Mouse (Mus musculus) neural tube, embryonic 14.5 days (tissue): Measurements from ENCODE around the gene Spata1. TPM values are rescaled to one million over a fixed set of nuclear protein-coding genes. Genes with fewer than 3 reads are reported as not detected.
A peak's percentile ranks its signal among the peaks of the same experiment; 100 is the strongest.
"Not testable (repeated sequence)": the region's sequence is repeated elsewhere in the genome, so short reads cannot be mapped to it uniquely, and the experiment has no call there.

Experiments
- ATAC-seq: fragments of 200-750 bp; cut with Nextera tagmentation; 2 replicates; pipeline ENCODE4 v1.8.0; 2017; ENCODE audit warnings: low read depth, mild to moderate bottlenecking, moderate TSS enrichment, moderate library complexity
- H3K27ac ChIP-seq: fragments of 300-500 bp; sonication (generic); 2 replicates; pipeline ENCODE4 v1.5.1; 2014; ENCODE audit warnings: low read depth, mild to moderate bottlenecking, control low read depth, low read length, moderate library complexity, mixed read lengths
- H3K27me3 ChIP-seq: fragments of 300-500 bp; sonication (generic); 2 replicates; pipeline ENCODE4 v1.6.1; 2014; ENCODE audit warnings: low read length; ENCODE audit not compliant: control insufficient read depth, insufficient read depth
- H3K36me3 ChIP-seq: fragments of 300-500 bp; sonication (generic); 2 replicates; pipeline ENCODE4 v1.6.1; 2014; ENCODE audit warnings: low read length, mixed read lengths; ENCODE audit not compliant: control insufficient read depth, insufficient read depth
- H3K4me1 ChIP-seq: fragments of 300-500 bp; sonication (generic); 2 replicates; pipeline ENCODE4 v1.6.1; 2014; ENCODE audit warnings: low read length; ENCODE audit not compliant: control insufficient read depth, insufficient read depth
- H3K4me2 ChIP-seq: fragments of 300-500 bp; sonication (generic); 2 replicates; pipeline ENCODE4 v1.6.1; 2014; ENCODE audit warnings: mild to moderate bottlenecking, low read depth, low read length, control low read depth
- H3K4me3 ChIP-seq: fragments of 300-500 bp; sonication (generic); 2 replicates; pipeline ENCODE4 v1.5.1; 2014; ENCODE audit warnings: low read depth, low read length, control low read depth, mixed read lengths
- H3K9ac ChIP-seq: fragments of 300-500 bp; sonication (generic); replicated peaks from 2 replicates; pipeline ENCODE4 v1.6.1; 2014; ENCODE audit warnings: low read depth, mild to moderate bottlenecking, control low read depth, low read length, mixed read lengths
- H3K9me3 ChIP-seq: fragments of 300-500 bp; sonication (generic); 2 replicates; pipeline ENCODE4 v1.6.1; 2016; ENCODE audit warnings: low read length; ENCODE audit not compliant: control insufficient read depth
- WGBS: fragments of 180-500 bp; shearing (Covaris S2); extraction: QIAGEN DNeasy Blood & Tissue Kit; methylation state at CpG from one replicate; pipeline ENCODE4 v1.1.7; 2014; 5-methylcytosine and 5-hydroxymethylcytosine counted together
- polyA plus RNA-seq: library from polyadenylated mRNA; unstranded; fragments of >200 nt; fragmentation: Nextera tagmentation; extraction: Ambion mirVana; gene quantifications from 2 replicates; pipeline ENCODE4 v1.2.1, GENCODE M21; 2014

Spata1 gene
- polyA plus RNA-seq, 1 experiment from 2014 or later, result 6.2 TPM

DNA sequence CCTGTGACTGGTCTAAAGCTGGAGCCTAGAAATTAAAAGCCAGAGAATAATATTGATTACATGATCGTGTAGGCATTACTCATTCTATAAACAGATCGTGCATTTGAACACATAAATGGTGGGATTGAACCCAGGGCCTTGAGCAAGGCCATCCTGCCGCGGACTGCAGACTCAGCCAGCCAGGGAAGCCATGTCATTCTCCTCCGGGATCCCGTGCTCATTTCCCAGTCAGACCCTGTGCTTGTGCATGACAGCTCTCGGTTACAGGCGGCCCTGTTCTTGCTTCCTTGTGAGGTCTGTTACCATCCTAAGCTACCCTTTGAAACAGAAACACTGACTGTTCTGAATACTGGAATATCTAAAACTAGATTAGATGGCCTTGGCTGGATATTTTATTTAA is 64.9 kb downstream of the Spata1 start:
- no peak overlapping the region for H3K27ac ChIP-seq
- peaks cover 19% of the 10 kb centered on the region for H3K36me3 ChIP-seq
- no peaks in the 10 kb centered on the region for H3K4me1 ChIP-seq
- H3K9ac ChIP-seq, result no peak overlapping the region
- H3K9me3 ChIP-seq, result no peaks in the 10 kb centered on the region
- 95% methylated on average over 8 of the region's 8 CpGs for WGBS
- H3K27me3 ChIP-seq, result no peaks in the 10 kb centered on the region
- H3K4me2 ChIP-seq, result no peak overlapping the region
- H3K4me3 ChIP-seq, result no peak overlapping the region
- ATAC-seq, result no peak

DNA sequence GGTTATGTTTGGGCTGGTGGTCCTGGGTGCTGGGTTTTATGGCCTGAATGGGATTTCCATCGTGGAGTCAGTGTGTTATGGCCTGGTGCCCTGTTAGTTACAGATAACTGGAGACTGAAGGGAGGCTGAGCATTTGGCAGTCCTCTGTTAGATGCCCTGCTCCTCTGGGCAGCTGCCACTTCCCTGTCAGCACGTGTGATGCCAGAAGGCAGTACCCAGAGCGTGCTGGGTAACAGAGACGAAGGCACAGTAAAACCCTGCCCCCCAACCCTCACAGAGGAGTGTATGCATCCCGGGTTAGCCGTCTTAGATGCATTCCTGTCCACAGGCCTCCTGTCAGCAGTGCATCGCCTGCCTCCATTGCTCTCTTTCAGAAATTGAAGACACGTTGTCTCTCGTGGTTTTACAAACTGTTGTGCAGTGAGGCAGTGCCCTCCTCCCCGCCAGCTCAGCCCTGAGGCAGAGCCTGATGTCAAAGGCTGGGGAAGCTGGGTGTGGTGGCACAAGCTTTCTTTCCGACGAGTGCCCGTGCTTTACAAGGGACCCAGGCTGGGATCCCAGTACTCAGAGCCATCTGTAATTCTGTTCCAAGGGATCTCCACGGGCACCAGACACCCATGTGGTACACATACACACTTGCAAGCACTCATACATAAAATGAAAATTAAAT is 65.7 kb downstream of the Spata1 start:
- 88% methylated on average over 14 of the region's 14 CpGs for WGBS

DNA sequence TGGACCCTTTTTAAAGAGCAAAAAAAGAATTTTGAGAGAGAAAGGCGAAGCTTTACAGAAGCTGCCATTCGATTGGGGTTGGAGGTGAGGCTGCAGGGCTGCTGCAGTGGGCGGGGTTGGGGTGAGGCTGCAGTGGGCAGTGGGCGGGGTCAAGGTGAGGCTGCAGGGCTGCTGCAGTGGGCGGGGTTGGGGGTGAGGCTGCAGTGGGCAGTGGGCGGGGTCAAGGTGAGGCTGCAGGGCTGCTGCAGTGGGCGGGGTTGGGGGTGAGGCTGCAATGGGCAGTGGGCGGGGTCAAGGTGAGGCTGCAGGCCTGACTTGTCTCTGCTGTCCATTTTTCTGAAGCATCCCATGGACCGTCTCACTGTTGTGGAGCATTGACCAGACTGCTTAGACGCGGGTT is 66.5 kb downstream of the Spata1 start:
- H3K4me1 ChIP-seq, result not testable (repeated sequence)

More for the DNA sequence above, 65.7 kb downstream of the Spata1 start:
- Histone ChIP-seq H3K9ac (no peak overlapping the region), H3K4me2 (no peak overlapping the region), H3K36me3 (peaks cover 17% of the 10 kb centered on the region), H3K9me3 (no peaks in the 10 kb centered on the region), H3K27me3 (no peaks in the 10 kb centered on the region), H3K4me3 (no peak overlapping the region), H3K4me1 (no peaks in the 10 kb centered on the region), H3K27ac (no peak overlapping the region)
- ATAC-seq, result no peak

DNA sequence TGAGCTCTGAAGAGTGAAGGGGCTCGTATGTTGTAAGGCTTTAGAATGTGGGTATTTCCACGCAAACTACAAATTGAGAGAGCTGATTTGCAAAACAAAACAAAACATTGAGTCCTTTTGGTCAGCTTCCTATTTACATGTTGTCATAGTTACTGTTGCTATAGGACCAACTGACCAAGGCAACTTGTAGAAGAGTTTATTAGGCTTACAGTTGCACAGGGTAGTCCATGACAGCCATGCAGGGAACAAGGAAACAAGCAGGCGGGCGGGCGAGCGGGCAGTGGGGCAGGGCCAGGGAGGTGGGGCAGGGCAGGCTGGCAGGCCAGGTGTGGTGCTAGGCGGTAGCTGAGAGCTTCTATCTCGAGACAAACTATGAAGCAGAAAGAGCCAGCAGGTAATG is 73.1 kb downstream of the Spata1 start:
- Histone ChIP-seq H3K36me3 (peaks cover 13% of the 10 kb centered on the region; the same call in 1 of the 2 replicates), H3K27ac (no peak overlapping the region), H3K9ac (no peak overlapping the region), H3K9me3 (no peaks in the 10 kb centered on the region), H3K4me3 (no peak overlapping the region), H3K4me1 (no peaks in the 10 kb centered on the region), H3K27me3 (no peaks in the 10 kb centered on the region), H3K4me2 (no peak overlapping the region)
- WGBS, result 69% methylated on average over 8 of the region's 8 CpGs
- peak; percentile 70; the same call in 1 of the 2 replicates for ATAC-seq

More for the DNA sequence above, 66.5 kb downstream of the Spata1 start:
- not testable (repeated sequence) for H3K4me3 ChIP-seq, H3K27ac ChIP-seq, H3K9me3 ChIP-seq, H3K9ac ChIP-seq, H3K4me2 ChIP-seq, H3K27me3 ChIP-seq, ATAC-seq
- 90% methylated on average over 11 of the region's 11 CpGs for WGBS
- peaks cover 20% of the 10 kb centered on the region for H3K36me3 ChIP-seq

DNA sequence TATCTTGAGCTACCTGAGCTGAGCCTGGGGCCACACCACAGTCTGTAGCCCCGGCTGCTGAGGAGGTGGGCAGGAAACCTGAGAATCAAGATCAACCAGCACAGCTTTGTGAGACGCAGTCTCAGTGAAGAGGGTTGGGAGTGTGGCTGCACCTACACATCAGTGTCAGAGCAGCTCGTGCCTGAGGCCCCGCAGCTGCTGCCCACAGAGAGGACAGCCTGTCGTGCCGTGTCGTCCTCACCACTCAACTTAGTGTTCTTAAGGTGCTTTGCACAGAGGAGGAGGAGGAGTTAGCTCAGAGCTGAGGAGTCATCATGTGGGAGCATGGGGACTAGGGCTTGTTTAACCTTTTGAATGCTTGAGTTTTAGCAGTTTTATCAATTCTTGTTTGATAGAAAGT is 73.7 kb downstream of the Spata1 start:
- H3K27me3 ChIP-seq, result no peaks in the 10 kb centered on the region
- H3K4me2 ChIP-seq, result no peak overlapping the region
- H3K9me3 ChIP-seq, result no peaks in the 10 kb centered on the region
- peaks cover 13% of the 10 kb centered on the region; the same call in 1 of the 2 replicates for H3K36me3 ChIP-seq
- no peak overlapping the region for H3K4me3 ChIP-seq
- 65% methylated on average over 7 of the region's 7 CpGs for WGBS
- H3K27ac ChIP-seq, result no peak overlapping the region
- no peak for ATAC-seq
- no peak overlapping the region for H3K9ac ChIP-seq
- H3K4me1 ChIP-seq, result no peaks in the 10 kb centered on the region

DNA sequence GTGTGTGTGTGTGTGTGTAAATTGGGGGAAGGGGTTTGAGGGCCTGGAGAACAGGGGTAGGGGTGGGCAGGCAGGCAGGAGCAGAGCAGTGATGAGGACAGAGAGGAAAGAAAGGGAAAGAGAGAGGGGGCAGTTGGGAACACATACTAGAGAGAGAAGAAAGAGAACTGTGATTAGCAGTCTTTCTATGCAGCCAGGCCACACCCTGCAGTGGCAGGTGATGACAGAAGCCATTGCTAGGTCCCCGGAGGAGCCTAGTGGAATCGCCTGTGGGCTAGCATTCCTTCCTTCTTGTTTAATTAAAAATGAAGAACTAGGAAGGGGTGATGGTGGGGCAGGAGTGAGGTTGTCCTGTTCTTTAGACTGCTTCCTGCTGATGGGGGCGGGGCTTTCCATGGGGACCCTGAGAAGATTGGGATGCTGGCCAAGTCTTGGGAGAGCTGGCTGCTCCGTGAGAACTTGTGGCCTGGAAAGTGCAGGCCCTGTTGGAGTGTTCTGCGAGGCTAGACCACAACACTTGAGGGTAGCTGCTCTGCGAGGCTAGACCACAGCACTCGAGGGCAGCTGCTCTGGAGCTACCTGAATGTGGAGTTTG is 75.2 kb downstream of the Spata1 start:
- no peak overlapping the region for H3K4me3 ChIP-seq
- no peak overlapping the region for H3K9ac ChIP-seq
- peak; percentile 57; the same call in 1 of the 2 replicates for ATAC-seq
- no peak overlapping the region for H3K4me2 ChIP-seq
- H3K27me3 ChIP-seq, result no peaks in the 10 kb centered on the region
- H3K9me3 ChIP-seq, result no peaks in the 10 kb centered on the region
- H3K27ac ChIP-seq, result no peak overlapping the region
- 74% methylated on average over 7 of the region's 7 CpGs for WGBS
- H3K36me3 ChIP-seq, result peaks cover 13% of the 10 kb centered on the region; the same call in 1 of the 2 replicates
- no peaks in the 10 kb centered on the region for H3K4me1 ChIP-seq

DNA sequence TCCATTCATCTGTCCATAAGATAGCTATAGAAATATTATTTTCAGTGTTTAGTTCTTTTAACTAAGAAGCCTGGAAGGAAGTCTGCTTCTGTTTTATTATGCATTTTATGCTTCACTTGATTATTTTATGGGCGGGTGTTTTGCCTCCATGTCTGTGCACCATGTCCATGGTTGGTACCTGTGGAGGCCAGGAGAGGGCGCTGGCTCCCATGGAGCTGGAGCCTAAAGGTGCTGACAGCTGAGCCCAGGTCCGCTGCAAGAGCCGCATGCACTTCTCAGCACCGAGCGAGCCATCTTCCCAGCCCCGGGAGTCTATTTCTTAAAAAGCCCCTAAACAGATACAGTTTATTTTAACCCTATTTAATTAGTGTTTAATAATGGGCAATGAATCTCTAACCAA is 75.8 kb downstream of the Spata1 start:
- no peak for ATAC-seq
- no peaks in the 10 kb centered on the region for H3K9me3 ChIP-seq
- no peak overlapping the region for H3K27ac ChIP-seq
- no peak overlapping the region for H3K4me3 ChIP-seq
- H3K4me2 ChIP-seq, result no peak overlapping the region
- 0 out of 2 replicates have a peak, but pooled peaks cover 20% of the 10 kb centered on the region for H3K36me3 ChIP-seq
- no peak overlapping the region for H3K9ac ChIP-seq
- H3K4me1 ChIP-seq, result no peaks in the 10 kb centered on the region
- H3K27me3 ChIP-seq, result no peaks in the 10 kb centered on the region
- 81% methylated on average over 7 of the region's 7 CpGs for WGBS

DNA sequence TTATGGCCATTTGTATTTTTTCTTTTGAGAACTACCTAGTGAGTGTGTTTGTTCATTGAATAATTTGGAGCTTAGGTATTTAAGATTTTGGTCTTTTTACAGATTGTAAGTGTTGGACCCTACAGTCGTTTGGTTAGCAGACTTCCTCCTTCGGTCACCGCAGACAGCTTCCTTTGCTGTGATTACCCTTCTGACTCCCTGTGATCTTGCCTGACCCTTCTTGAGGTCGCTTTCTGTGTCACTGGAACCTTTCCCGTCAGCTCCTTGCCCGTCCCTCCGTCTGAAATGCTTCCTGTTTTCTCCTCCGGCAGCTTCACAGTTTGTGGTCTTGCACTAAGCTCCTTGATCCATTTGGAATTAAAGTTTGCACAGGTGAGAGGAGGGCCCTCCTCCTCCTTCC is 77.8 kb downstream of the Spata1 start:
- 64% methylated on average over 8 of the region's 8 CpGs for WGBS
- no peaks in the 10 kb centered on the region for H3K4me1 ChIP-seq
- H3K9ac ChIP-seq, result no peak overlapping the region
- H3K4me2 ChIP-seq, result no peak overlapping the region
- H3K4me3 ChIP-seq, result no peak overlapping the region
- no peak overlapping the region for H3K27ac ChIP-seq
- ATAC-seq, result no peak
- H3K27me3 ChIP-seq, result no peaks in the 10 kb centered on the region
- no peaks in the 10 kb centered on the region for H3K9me3 ChIP-seq
- 0 out of 2 replicates have a peak, but pooled peaks cover 15% of the 10 kb centered on the region for H3K36me3 ChIP-seq

DNA sequence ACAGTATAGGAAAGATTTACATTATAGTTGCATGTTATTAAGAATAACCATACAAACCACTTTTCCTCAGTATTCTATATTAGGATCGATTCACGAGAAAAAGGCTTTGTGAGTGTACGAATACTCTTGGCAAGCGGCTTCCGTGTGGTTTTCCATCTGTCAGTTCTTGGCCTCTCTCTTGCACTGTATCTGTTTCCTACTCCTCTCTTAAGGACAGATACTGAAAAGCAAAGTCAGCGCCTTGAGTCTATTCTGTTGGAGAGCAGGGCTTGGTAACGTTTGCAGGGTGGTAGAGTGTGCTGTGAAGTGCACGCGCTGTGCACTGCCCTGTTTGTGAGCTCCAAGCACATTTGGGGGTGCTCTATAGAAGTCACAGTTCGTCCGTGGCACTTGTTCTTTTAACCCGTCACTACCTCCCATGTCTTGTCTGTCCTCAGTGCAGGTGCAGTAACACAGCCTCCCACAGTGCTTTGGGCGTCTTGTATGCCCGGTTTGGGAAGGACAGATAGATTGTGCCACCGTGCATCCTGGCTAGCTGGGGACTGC is 79.5 kb downstream of the Spata1 start:
- Histone ChIP-seq H3K4me3 (no peak overlapping the region), H3K9ac (no peak overlapping the region), H3K27ac (no peak overlapping the region), H3K4me2 (no peak overlapping the region), H3K36me3 (0 out of 2 replicates have a peak, but pooled peaks cover 15% of the 10 kb centered on the region), H3K4me1 (no peaks in the 10 kb centered on the region), H3K9me3 (no peaks in the 10 kb centered on the region), H3K27me3 (no peaks in the 10 kb centered on the region)
- no peak for ATAC-seq
- 93% methylated on average over 15 of the region's 15 CpGs for WGBS
